Mouse (Mus musculus) neural tube, embryonic 11.5 days (tissue): ENCODE measurements around the gene Olfml3. TPM values are rescaled to one million over a fixed set of nuclear protein-coding genes. Genes with fewer than 3 reads are reported as not detected.

Source experiments
- ATAC-seq: fragments of 200-750 bp; cut with Nextera tagmentation; 2 replicates; pipeline ENCODE4 v1.8.0; 2017; ENCODE audit warnings: moderate number of reproducible peaks, mild to moderate bottlenecking, moderate TSS enrichment, moderate library complexity; ENCODE audit not compliant: insufficient read depth, low FRiP score, low TSS enrichment
- DNase-seq: peaks from one replicate; pipeline ENCODE4 v3.0.0-alpha.2; 2015; ENCODE audit warnings: low spot score
- H3K27ac ChIP-seq: fragments of 300-500 bp; sonication (generic); 2 replicates; pipeline ENCODE4 v1.5.1; 2014; ENCODE audit warnings: low read depth, mild to moderate bottlenecking, low read length
- H3K27me3 ChIP-seq: fragments of 300-500 bp; sonication (generic); 2 replicates; pipeline ENCODE4 v1.6.1; 2014; ENCODE audit warnings: mild to moderate bottlenecking, low read length, mixed read lengths; ENCODE audit not compliant: control insufficient read depth, insufficient read depth
- H3K36me3 ChIP-seq: fragments of 300-500 bp; sonication (generic); 2 replicates; pipeline ENCODE4 v1.6.1; 2014; ENCODE audit warnings: mild to moderate bottlenecking, low read length, moderate library complexity, mixed read lengths; ENCODE audit not compliant: control insufficient read depth, insufficient read depth
- H3K4me1 ChIP-seq: fragments of 300-500 bp; sonication (generic); 2 replicates; pipeline ENCODE4 v1.6.1; 2014; ENCODE audit warnings: low read length, mixed read lengths; ENCODE audit not compliant: control insufficient read depth, insufficient read depth
- H3K4me2 ChIP-seq: fragments of 300-500 bp; sonication (generic); 2 replicates; pipeline ENCODE4 v1.6.1; 2014; ENCODE audit warnings: low read depth, mild to moderate bottlenecking, moderate library complexity
- H3K4me3 ChIP-seq: fragments of 300-500 bp; sonication (generic); 2 replicates; pipeline ENCODE4 v1.5.1; 2014; ENCODE audit warnings: low read depth, low read length
- H3K9ac ChIP-seq: fragments of 300-500 bp; sonication (generic); 2 replicates; pipeline ENCODE4 v1.6.1; 2014; ENCODE audit warnings: mild to moderate bottlenecking, low read length
- H3K9me3 ChIP-seq: fragments of 300-500 bp; sonication (generic); 2 replicates; pipeline ENCODE4 v1.6.1; 2016; ENCODE audit warnings: low read length; ENCODE audit not compliant: control insufficient read depth
- WGBS: fragments of 180-500 bp; shearing (Covaris S2); extraction: QIAGEN DNeasy Blood & Tissue Kit; methylation state at CpG from one replicate; pipeline ENCODE4 v1.1.7; 2014; 5-methylcytosine and 5-hydroxymethylcytosine counted together
- polyA plus RNA-seq: library from polyadenylated mRNA; unstranded; fragments of >200 nt; fragmentation: Nextera tagmentation; extraction: Ambion mirVana; gene quantifications from 2 replicates; pipeline ENCODE4 v1.2.1, GENCODE M21; 2014

Olfml3 gene
- polyA plus RNA-seq, 1 experiment from 2014 or later: 19.0 TPM

DNA sequence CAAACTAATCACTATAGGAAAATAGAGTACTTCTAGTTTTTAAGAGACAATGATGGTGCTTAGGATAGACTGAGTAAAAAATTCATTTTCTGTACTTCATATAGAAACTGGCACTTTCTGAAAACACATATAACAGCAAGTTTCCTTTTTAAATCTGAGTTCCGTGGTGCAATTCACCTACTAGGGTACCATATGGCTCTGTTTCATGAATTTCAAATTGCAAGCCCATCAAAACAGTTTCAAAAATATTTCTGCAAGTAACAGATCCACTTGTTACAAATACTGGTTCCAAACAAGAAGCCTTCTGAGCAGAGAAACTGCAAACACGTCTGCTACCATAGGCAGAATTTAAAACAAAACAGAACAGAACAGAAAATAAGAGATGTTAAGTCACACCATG is 13.8 kb upstream of the Olfml3 start:
- no peak overlapping the region for H3K4me2 ChIP-seq
- H3K9ac ChIP-seq: no peak overlapping the region
- DNase-seq (no peak), ATAC-seq (no peak)
- H3K4me3 ChIP-seq: no peak overlapping the region
- no peaks in the 10 kb centered on the region for H3K27me3 ChIP-seq
- H3K27ac ChIP-seq: no peak overlapping the region
- WGBS: 85% methylated on average over 2 of the region's 2 CpGs
- peaks cover 5% of the 10 kb centered on the region for H3K36me3 ChIP-seq
- H3K9me3 ChIP-seq: no peaks in the 10 kb centered on the region
- H3K4me1 ChIP-seq: no peaks in the 10 kb centered on the region

DNA sequence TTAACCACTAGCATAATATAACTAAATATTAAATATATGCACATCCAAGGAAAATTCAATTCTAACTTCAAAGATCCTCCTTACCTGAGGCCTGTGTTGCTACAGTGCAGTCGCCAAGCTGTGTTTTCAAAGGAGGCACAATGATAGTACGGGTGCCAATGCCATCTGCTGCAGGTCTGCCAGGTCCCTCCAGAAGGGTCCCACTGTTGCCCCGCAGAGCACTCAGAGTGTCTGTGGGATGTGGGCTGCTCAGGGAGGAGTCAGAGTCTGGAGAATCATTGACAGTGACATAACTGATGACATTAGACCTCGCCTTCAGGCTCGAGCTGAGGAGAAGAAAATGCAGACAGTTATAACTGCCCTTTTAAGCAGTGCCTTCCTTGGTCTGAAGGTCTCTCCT is 8.9 kb upstream of the Olfml3 start:
- DNase-seq (no peak), ATAC-seq (no peak)
- 83% methylated on average over 5 of the region's 5 CpGs for WGBS
- no peak overlapping the region for H3K9ac ChIP-seq
- H3K36me3 ChIP-seq: peaks cover 8% of the 10 kb centered on the region
- no peaks in the 10 kb centered on the region for H3K27me3 ChIP-seq
- no peak overlapping the region for H3K27ac ChIP-seq
- H3K4me2 ChIP-seq: no peak overlapping the region
- H3K4me3 ChIP-seq: no peak overlapping the region
- H3K4me1 ChIP-seq: no peaks in the 10 kb centered on the region
- H3K9me3 ChIP-seq: no peaks in the 10 kb centered on the region

DNA sequence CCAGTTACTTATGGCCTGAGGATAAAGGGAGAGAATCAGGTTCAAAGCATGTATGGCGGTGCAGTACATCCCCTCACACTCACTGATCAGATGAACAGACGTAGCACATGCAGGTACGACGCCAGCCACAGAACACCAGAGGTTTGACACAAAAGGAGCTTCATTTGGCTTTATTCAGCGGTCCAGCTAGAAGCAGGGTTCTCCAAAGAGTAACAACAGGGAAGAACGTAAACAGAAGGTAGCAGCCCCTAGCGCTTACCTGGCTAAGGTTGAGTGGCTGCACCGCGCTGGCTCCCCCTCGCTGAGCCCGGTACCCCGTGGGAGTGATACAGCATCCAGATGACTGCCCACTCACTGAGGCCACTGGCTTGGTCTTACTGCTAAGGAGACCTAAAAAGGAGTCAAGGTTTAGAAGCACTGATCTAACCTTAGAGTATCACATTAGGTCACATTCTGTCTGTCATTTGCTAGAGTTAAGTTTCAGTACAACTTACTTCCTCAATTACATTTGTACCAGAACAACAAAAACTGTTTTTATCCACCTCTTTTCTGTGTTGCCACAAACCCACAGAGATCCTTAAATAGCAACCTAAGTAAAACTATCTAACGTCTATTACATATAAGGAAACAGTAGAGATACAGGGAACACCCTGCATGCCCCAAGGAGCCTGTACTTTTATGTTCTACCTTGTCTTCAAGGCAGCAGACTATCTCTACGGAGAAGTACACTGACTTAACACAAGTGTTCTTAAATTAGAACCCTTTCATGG is 7.4 kb upstream of the Olfml3 start:
- no peaks in the 10 kb centered on the region for H3K9me3 ChIP-seq
- H3K9ac ChIP-seq: no peak overlapping the region
- peaks cover 8% of the 10 kb centered on the region for H3K36me3 ChIP-seq
- DNase-seq (no peak), ATAC-seq (no peak)
- no peaks in the 10 kb centered on the region for H3K27me3 ChIP-seq
- no peaks in the 10 kb centered on the region for H3K4me1 ChIP-seq
- no peak overlapping the region for H3K4me3 ChIP-seq
- H3K4me2 ChIP-seq: no peak overlapping the region
- 87% methylated on average over 14 of the region's 14 CpGs for WGBS
- no peak overlapping the region for H3K27ac ChIP-seq

DNA sequence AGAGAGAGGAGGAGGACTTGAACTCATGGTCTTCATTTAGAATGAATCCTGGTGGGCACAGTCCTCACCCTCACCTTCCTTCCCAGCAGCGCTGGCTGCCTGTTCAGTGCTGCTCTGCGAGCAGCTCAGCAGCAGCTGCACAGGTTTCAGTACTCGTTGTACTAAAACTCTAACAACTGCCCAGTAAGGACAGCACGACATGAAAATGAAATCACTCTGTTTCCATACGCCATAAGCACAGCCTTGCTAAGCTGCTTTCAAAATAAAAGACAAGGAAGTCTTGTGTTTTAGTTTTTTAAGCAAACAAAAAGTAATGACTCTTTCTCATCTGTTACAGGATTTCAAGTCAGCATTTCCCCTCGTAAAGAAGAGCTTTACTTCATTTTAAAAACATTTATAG is 5.4 kb upstream of the Olfml3 start:
- 87% methylated on average over 6 of the region's 6 CpGs for WGBS
- H3K4me3 ChIP-seq: no peak overlapping the region
- peaks cover 8% of the 10 kb centered on the region for H3K36me3 ChIP-seq

DNA sequence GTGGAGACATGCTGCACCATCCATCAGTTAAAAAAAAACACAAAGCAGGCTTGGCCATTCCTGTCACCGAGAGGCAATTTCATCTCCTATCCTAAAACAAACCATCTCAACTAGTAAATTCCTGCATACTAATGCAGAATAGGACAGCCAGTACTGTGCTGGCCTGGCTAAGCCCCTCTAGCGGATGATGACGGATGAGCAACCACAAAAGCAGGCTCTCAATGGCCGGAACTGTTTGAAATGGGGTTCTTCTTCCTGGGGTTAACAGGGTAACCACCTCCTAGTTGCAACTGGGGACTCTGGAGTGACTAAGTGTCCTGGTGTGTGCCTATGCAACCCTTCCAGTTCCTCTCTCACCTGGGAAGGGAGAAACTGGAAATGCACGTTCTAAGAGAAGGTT is 2.5 kb upstream of the Olfml3 start:
- no peaks in the 10 kb centered on the region for H3K27me3 ChIP-seq
- no peak overlapping the region for H3K4me2 ChIP-seq
- no peak for DNase-seq
- H3K36me3 ChIP-seq: peaks cover 3% of the 10 kb centered on the region
- H3K9me3 ChIP-seq: no peaks in the 10 kb centered on the region
- no peak overlapping the region for H3K9ac ChIP-seq
- WGBS: 25% methylated on average over 5 of the region's 5 CpGs
- ATAC-seq: no peak
- H3K4me3 ChIP-seq: no peak overlapping the region
- H3K4me1 ChIP-seq: peaks cover 26% of the 10 kb centered on the region
- no peak overlapping the region for H3K27ac ChIP-seq

More for the DNA sequence above, 5.4 kb upstream of the Olfml3 start:
- H3K27ac ChIP-seq: no peak overlapping the region
- H3K27me3 ChIP-seq: no peaks in the 10 kb centered on the region
- no peak for DNase-seq
- no peaks in the 10 kb centered on the region for H3K9me3 ChIP-seq
- no peak overlapping the region for H3K4me2 ChIP-seq
- H3K9ac ChIP-seq: no peak overlapping the region
- H3K4me1 ChIP-seq: no peaks in the 10 kb centered on the region
- ATAC-seq: no peak

DNA sequence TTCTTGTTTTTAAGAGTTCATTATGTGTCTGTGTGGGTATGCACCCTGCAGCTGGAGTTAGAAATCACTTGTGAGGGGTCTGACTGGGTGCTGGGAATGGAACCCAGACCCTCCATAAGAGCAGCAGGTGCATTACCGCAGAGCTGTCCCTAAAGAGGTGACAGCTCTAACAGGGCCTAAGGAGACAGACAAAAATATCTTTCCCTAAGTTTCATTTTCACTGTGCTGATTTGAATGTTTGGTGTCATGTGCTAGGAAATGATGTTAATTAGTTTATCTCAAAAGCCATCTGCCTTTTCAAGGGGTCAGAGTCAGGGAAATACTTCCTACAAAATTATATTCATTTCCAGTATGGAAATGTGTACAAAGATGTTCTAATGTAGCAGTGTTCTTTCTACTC is 1.5 kb upstream of the Olfml3 start, which contains the start of gene Gm10964:
TSS of gene Gm10964 (plus strand) at position 38 of the 400 bp plus-strand sequence.
- 92% methylated on average over 1 of the region's 1 CpGs for WGBS
- ATAC-seq: no peak
- no peaks in the 10 kb centered on the region for H3K9me3 ChIP-seq
- no peaks in the 10 kb centered on the region for H3K27me3 ChIP-seq
- H3K27ac ChIP-seq: peak within 1 kb of the TSS; percentile 88
- H3K4me3 ChIP-seq: peak within 1 kb of the TSS; percentile 22; the same call in 1 of the 2 replicates
- peaks cover 3% of the 10 kb centered on the region for H3K36me3 ChIP-seq
- H3K4me2 ChIP-seq: peak within 1 kb of the TSS; percentile 45
- no peak for DNase-seq
- H3K4me1 ChIP-seq: peaks cover 36% of the 10 kb centered on the region
- H3K9ac ChIP-seq: peak within 1 kb of the TSS; percentile 48; the same call in 1 of the 2 replicates

DNA sequence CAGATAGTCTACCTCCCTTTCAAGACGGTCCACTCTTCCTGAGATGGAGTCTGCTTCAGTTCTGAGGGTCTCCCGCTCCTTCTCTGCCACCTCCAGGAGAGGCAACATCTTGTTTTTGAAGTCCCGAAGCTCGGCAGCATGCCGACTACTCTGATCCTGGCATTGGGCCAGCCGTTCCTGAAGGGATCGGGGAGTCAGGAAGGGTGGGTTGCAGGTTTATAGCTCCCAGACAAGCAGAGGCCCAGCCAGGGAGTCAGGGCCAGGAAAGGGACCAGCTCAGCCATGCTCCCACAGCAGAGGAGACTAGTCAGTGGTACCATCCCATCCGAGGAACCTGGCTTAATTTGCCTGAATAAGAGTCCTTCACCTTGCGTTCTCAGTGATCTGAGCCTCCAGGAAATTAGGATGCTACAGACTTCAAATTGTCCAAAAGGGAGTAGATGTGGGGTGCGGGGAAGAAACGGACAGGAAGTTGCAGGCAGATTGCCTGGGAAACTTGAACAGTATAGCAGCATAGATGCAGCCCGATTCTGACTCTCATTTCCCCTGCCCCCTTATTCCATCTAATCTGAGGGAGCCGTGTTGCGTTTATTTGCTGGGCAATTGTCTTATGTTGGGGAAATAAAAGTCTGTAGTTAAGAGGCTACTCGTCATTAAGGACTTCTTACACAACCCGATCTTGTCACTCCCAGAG is 593 bp downstream of the Olfml3 start:
- H3K9me3 ChIP-seq: no peaks in the 10 kb centered on the region
- no peak for ATAC-seq
- 51% methylated on average over 16 of the region's 16 CpGs for WGBS
- peak overlapping the region; percentile 26; the same call in 1 of the 2 replicates for H3K9ac ChIP-seq
- peak overlapping the region; percentile 4; the same call in 1 of the 2 replicates for H3K4me3 ChIP-seq
- H3K27ac ChIP-seq: 0 out of 2 replicates have a peak overlapping the region, but pooled peaks have one; percentile 44
- H3K27me3 ChIP-seq: no peaks in the 10 kb centered on the region
- H3K4me1 ChIP-seq: peaks cover 43% of the 10 kb centered on the region
- peak overlapping the region; percentile 45 for H3K4me2 ChIP-seq
- no peaks in the 10 kb centered on the region; the same call in 1 of the 2 replicates for H3K36me3 ChIP-seq
- no peak for DNase-seq

DNA sequence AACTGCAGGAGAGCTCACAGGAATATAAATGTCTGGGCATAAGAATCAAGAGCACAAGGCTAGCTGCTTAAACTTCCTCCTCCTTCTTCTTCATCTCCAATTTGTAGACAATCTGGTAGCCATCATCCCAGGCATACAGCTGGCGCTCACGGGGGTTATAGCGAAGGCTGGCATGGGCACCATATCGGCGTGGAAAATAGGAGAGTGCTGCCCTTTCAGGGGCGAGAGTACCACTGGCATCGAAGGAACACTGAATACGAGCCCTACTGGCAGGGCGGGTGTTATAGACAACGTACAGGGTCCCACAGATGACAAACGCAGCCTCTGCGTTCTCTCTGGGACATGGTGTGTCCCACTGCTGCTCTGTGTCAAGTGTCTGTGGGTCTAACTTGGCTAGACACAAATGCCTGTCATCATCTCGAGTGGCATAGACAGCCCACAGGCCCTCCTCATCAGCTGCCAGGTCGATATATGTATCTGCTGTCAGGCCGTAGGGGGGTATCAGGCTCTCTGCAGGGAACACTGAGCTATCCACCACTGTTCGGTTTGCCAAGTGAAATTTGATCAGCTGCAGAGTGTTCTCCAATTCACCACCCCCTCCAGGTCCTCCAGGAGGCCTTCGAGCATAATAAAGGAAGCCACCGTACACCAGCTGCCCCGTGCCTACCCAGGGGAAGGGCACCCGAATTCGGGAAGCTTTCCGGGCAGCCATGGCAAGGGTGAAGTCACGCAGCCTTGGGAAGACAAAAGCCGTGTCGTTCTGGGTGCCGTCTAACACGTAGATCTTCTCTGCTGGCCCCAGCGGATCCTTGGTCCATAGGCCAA is 1.8 kb downstream of the Olfml3 start:
- Histone ChIP-seq H3K4me3 (no peak overlapping the region), H3K4me2 (no peak overlapping the region; the same call in none of the 2 replicates), H3K9ac (no peak overlapping the region), H3K36me3 (no peaks in the 10 kb centered on the region; the same call in 1 of the 2 replicates), H3K9me3 (no peaks in the 10 kb centered on the region), H3K27me3 (no peaks in the 10 kb centered on the region), H3K27ac (peak overlapping the region; percentile 76), H3K4me1 (peaks cover 43% of the 10 kb centered on the region)
- DNase-seq (no peak), ATAC-seq (no peak)
- WGBS: 67% methylated on average over 28 of the region's 28 CpGs
